Mouse (Mus musculus) hindbrain, embryonic 14.5 days (tissue): ENCODE measurements at regions not wholly inside any gene's neighbourhood (a gene's known extent, or its start where the extent isn't known, plus 50 kb on each side); places are given as distances from the start of the nearest gene placed in this dataset.

Experiments used
- ATAC-seq: fragments of 200-750 bp; cut with Nextera tagmentation; 2 replicates; pipeline ENCODE4 v1.8.0; 2017; ENCODE audit warnings: moderate number of reproducible peaks, mild to moderate bottlenecking, moderate TSS enrichment, moderate library complexity; ENCODE audit not compliant: low FRiP score
- DNase-seq: peaks from one replicate; pipeline ENCODE4 v3.0.0-alpha.2; 2015; ENCODE audit warnings: low spot score
- H3K27ac ChIP-seq: fragments of 300-500 bp; sonication (generic); 2 replicates; pipeline ENCODE4 v1.5.1; 2014; ENCODE audit warnings: mild to moderate bottlenecking, moderate library complexity
- H3K27me3 ChIP-seq: fragments of 300-500 bp; sonication (generic); 2 replicates; pipeline ENCODE4 v1.6.1; 2014; ENCODE audit warnings: mild to moderate bottlenecking, low read length, mixed read lengths; ENCODE audit not compliant: control insufficient read depth, insufficient read depth
- H3K36me3 ChIP-seq: fragments of 300-500 bp; sonication (generic); replicated peaks from 2 replicates; pipeline ENCODE4 v1.6.1; 2014; ENCODE audit not compliant: control insufficient read depth, insufficient read depth
- H3K4me1 ChIP-seq: fragments of 300-500 bp; sonication (generic); replicated peaks from 2 replicates; pipeline ENCODE4 v1.6.1; 2014; ENCODE audit warnings: antibody characterized with exemption, low read length, mixed read lengths; ENCODE audit not compliant: control insufficient read depth, insufficient read depth
- H3K4me2 ChIP-seq: fragments of 300-500 bp; sonication (generic); replicated peaks from 2 replicates; pipeline ENCODE4 v1.6.1; 2014; ENCODE audit warnings: mild to moderate bottlenecking, moderate library complexity
- H3K4me3 ChIP-seq: fragments of 300-500 bp; sonication (generic); replicated peaks from 2 replicates; pipeline ENCODE4 v1.5.1; 2014; ENCODE audit warnings: mild to moderate bottlenecking, low read length
- H3K9ac ChIP-seq: fragments of 300-500 bp; sonication (generic); 2 replicates; pipeline ENCODE4 v1.6.1; 2014
- H3K9me3 ChIP-seq: fragments of 300-500 bp; sonication (generic); 2 replicates; pipeline ENCODE4 v1.6.1; 2016; ENCODE audit warnings: low read length; ENCODE audit not compliant: control insufficient read depth
- WGBS: fragments of 180-500 bp; shearing (Covaris S2); extraction: QIAGEN DNeasy Blood & Tissue Kit; methylation state at CpG from one replicate; pipeline ENCODE4 v1.1.7; 2014; 5-methylcytosine and 5-hydroxymethylcytosine counted together

GRCm38 (mm10) chr6:140152418-140153176 is 111.3 kb upstream of the Plcz1 start:
- ATAC-seq, result no peak
- Histone ChIP-seq H3K4me2 (no peak overlapping the region), H3K4me1 (peaks cover 12% of the 10 kb centered on the region; the same call in 1 of the 2 replicates), H3K9me3 (no peaks in the 10 kb centered on the region), H3K4me3 (no peak overlapping the region), H3K27ac (no peak overlapping the region), H3K27me3 (no peaks in the 10 kb centered on the region), H3K36me3 (no peaks in the 10 kb centered on the region), H3K9ac (no peak overlapping the region)
- WGBS, result 74% methylated on average over 10 of the region's 10 CpGs
- DNase-seq, result no peak

- no peak overlapping the region for H3K9ac ChIP-seq
- no peaks in the 10 kb centered on the region for H3K36me3 ChIP-seq
- WGBS, result 89% methylated on average over 11 of the region's 11 CpGs
- peaks cover 12% of the 10 kb centered on the region; the same call in 1 of the 2 replicates for H3K4me1 ChIP-seq
- no peak overlapping the region for H3K4me3 ChIP-seq
- no peak overlapping the region for H3K4me2 ChIP-seq
- DNase-seq (no peak), ATAC-seq (0 out of 2 replicates have a peak, but pooled peaks have one; percentile 27)
- H3K27ac ChIP-seq, result no peak overlapping the region
- H3K9me3 ChIP-seq, result no peaks in the 10 kb centered on the region
- H3K27me3 ChIP-seq, result no peaks in the 10 kb centered on the region
These were observed 107.5 kb upstream of the Plcz1 start for GRCm38 (mm10) chr6:140148628-140149245.

GRCm38 (mm10) chr6:140148138-140148537 is 106.9 kb upstream of the Plcz1 start:
- H3K36me3 ChIP-seq, result no peaks in the 10 kb centered on the region
- 0 out of 2 replicates have a peak, but pooled peaks have one; percentile 59 for ATAC-seq

GRCm38 (mm10) chr6:140147711-140148110 is 106.5 kb upstream of the Plcz1 start:
- ATAC-seq (no peak), DNase-seq (no peak)
- WGBS, result 65% methylated on average over 6 of the region's 6 CpGs
- H3K9ac ChIP-seq, result no peak overlapping the region
- H3K9me3 ChIP-seq, result no peaks in the 10 kb centered on the region
- H3K4me3 ChIP-seq, result no peak overlapping the region
- H3K27ac ChIP-seq, result peak overlapping the region; percentile 52; the same call in 1 of the 2 replicates
- H3K27me3 ChIP-seq, result no peaks in the 10 kb centered on the region
- peaks cover 9% of the 10 kb centered on the region; the same call in 1 of the 2 replicates for H3K4me1 ChIP-seq
- no peaks in the 10 kb centered on the region for H3K36me3 ChIP-seq
- no peak overlapping the region for H3K4me2 ChIP-seq

More at GRCm38 (mm10) chr6:140148138-140148537, 106.9 kb upstream of the Plcz1 start:
- Histone ChIP-seq H3K4me3 (no peak overlapping the region), H3K4me1 (peaks cover 12% of the 10 kb centered on the region; the same call in 1 of the 2 replicates), H3K27me3 (no peaks in the 10 kb centered on the region), H3K27ac (peak overlapping the region; percentile 52; the same call in 1 of the 2 replicates), H3K4me2 (no peak overlapping the region), H3K9me3 (no peaks in the 10 kb centered on the region), H3K9ac (no peak overlapping the region)
- no peak for DNase-seq
- WGBS, result 29% methylated on average over 3 of the region's 3 CpGs

GRCm38 (mm10) chr6:140133734-140134133 is 92.5 kb upstream of the Plcz1 start:
- Histone ChIP-seq H3K4me2 (no peak overlapping the region), H3K4me1 (no peaks in the 10 kb centered on the region), H3K9me3 (no peaks in the 10 kb centered on the region), H3K27ac (no peak overlapping the region), H3K9ac (no peak overlapping the region), H3K36me3 (no peaks in the 10 kb centered on the region), H3K4me3 (no peak overlapping the region), H3K27me3 (no peaks in the 10 kb centered on the region)
- no peak for DNase-seq
- no peak for ATAC-seq
- WGBS, result 79% methylated on average over 8 of the region's 8 CpGs

- Histone ChIP-seq H3K4me3 (no peak overlapping the region), H3K9me3 (peaks cover 5% of the 10 kb centered on the region), H3K36me3 (no peaks in the 10 kb centered on the region), H3K9ac (no peak overlapping the region), H3K27ac (no peak overlapping the region), H3K27me3 (no peaks in the 10 kb centered on the region), H3K4me1 (no peaks in the 10 kb centered on the region), H3K4me2 (no peak overlapping the region)
- ATAC-seq, result no peak
- WGBS, result 91% methylated on average over 7 of the region's 7 CpGs
- no peak for DNase-seq
These were observed 85.4 kb upstream of the Plcz1 start for GRCm38 (mm10) chr6:140126645-140127044.

- ATAC-seq (no peak), DNase-seq (no peak)
- Histone ChIP-seq H3K27ac (no peak overlapping the region), H3K4me2 (no peak overlapping the region), H3K4me1 (no peaks in the 10 kb centered on the region), H3K36me3 (no peaks in the 10 kb centered on the region), H3K27me3 (no peaks in the 10 kb centered on the region), H3K4me3 (no peak overlapping the region), H3K9me3 (no peaks in the 10 kb centered on the region), H3K9ac (no peak overlapping the region)
- WGBS, result 92% methylated on average over 2 of the region's 2 CpGs
These were observed 72.8 kb upstream of the Plcz1 start for GRCm38 (mm10) chr6:140114024-140114423.

GRCm38 (mm10) chr6:140112054-140112453 is 70.8 kb upstream of the Plcz1 start:
- WGBS, result 74% methylated on average over 10 of the region's 10 CpGs
- H3K4me2 ChIP-seq, result no peak overlapping the region
- no peaks in the 10 kb centered on the region for H3K36me3 ChIP-seq
- no peaks in the 10 kb centered on the region for H3K27me3 ChIP-seq
- H3K4me3 ChIP-seq, result no peak overlapping the region
- DNase-seq, result no peak
- no peak for ATAC-seq
- no peak overlapping the region for H3K9ac ChIP-seq
- no peaks in the 10 kb centered on the region; the same call in 1 of the 2 replicates for H3K4me1 ChIP-seq
- H3K9me3 ChIP-seq, result no peaks in the 10 kb centered on the region
- H3K27ac ChIP-seq, result no peak overlapping the region

GRCm38 (mm10) chr6:140108083-140108482 is 66.8 kb upstream of the Plcz1 start:
- 73% methylated on average over 8 of the region's 8 CpGs for WGBS

More at GRCm38 (mm10) chr6:140108083-140108482, 66.8 kb upstream of the Plcz1 start:
- no peaks in the 10 kb centered on the region; the same call in 1 of the 2 replicates for H3K4me1 ChIP-seq
- no peak overlapping the region for H3K4me3 ChIP-seq
- DNase-seq, result no peak
- H3K27me3 ChIP-seq, result no peaks in the 10 kb centered on the region
- H3K9ac ChIP-seq, result no peak overlapping the region
- H3K27ac ChIP-seq, result no peak overlapping the region
- no peaks in the 10 kb centered on the region for H3K9me3 ChIP-seq
- no peaks in the 10 kb centered on the region for H3K36me3 ChIP-seq
- ATAC-seq, result no peak
- no peak overlapping the region for H3K4me2 ChIP-seq
